Mouse (Mus musculus) left cerebral cortex, adult 11 months (tissue): Measurements from ENCODE around the gene Ipp.

Experiments
- DNase-seq: peaks from one replicate; pipeline ENCODE4 v3.0.0; 2022; ENCODE audit warnings: low spot score

The Ipp gene

GRCm38 (mm10) chr4:116507425-116508218, at the start of gene Ipp:
Gene Ipp, plus strand, starts transcription at chr4:116507549.
- DNase-seq, result peak; percentile 91

GRCm38 (mm10) chr4:116461943-116462342, 45.4 kb upstream of the Ipp start:
- DNase-seq, result no peak

GRCm38 (mm10) chr4:116463231-116464125, 43.9 kb upstream of the Ipp start:
- DNase-seq, result no peak

- peak; percentile 66 for DNase-seq
These were observed 43.0 kb upstream of the Ipp start, which contains the start of gene Mast2 for GRCm38 (mm10) chr4:116464126-116464981. Gene Mast2, minus strand, starts transcription at chr4:116464183.

- DNase-seq, result no peak
These were observed 26.0 kb upstream of the Ipp start for GRCm38 (mm10) chr4:116481322-116481721.

- DNase-seq, result no peak
These were observed 23.9 kb upstream of the Ipp start for GRCm38 (mm10) chr4:116483476-116483875.

- no peak for DNase-seq
These were observed 16.2 kb upstream of the Ipp start for GRCm38 (mm10) chr4:116491119-116491536.

- no peak for DNase-seq
These were observed 15.5 kb upstream of the Ipp start for GRCm38 (mm10) chr4:116491886-116492285.

GRCm38 (mm10) chr4:116492460-116492859, 14.9 kb upstream of the Ipp start:
- DNase-seq, result no peak

- no peak for DNase-seq
These were observed 13.7 kb upstream of the Ipp start for GRCm38 (mm10) chr4:116493646-116494045.

- DNase-seq, result no peak
These were observed 7.4 kb upstream of the Ipp start for GRCm38 (mm10) chr4:116499978-116500377.

- no peak for DNase-seq
These were observed 394 bp upstream of the Ipp start for GRCm38 (mm10) chr4:116506886-116507424.

- no peak for DNase-seq
These were observed 23.8 kb downstream of the Ipp start for GRCm38 (mm10) chr4:116531109-116531508.

GRCm38 (mm10) chr4:116536351-116536750, 29.0 kb downstream of the Ipp start:
- no peak for DNase-seq

- DNase-seq, result no peak
These were observed 30.4 kb downstream of the Ipp start for GRCm38 (mm10) chr4:116537737-116538136.

GRCm38 (mm10) chr4:116550432-116550831, 43.1 kb downstream of the Ipp start:
- DNase-seq, result no peak

- DNase-seq, result no peak
These were observed 45.7 kb downstream of the Ipp start for GRCm38 (mm10) chr4:116553035-116553434.

GRCm38 (mm10) chr4:116555413-116556300, 48.3 kb downstream of the Ipp start, which contains the start of gene Tmem69:
Gene Tmem69, minus strand, starts transcription at chr4:116555936.
- DNase-seq, result peak; percentile 59

GRCm38 (mm10) chr4:116556561-116557305, 49.4 kb downstream of the Ipp start:
- peak; percentile 91 for DNase-seq
